Mouse (Mus musculus): ENCODE measurements around the gene Bin2. TPM values are rescaled to one million over a fixed set of nuclear protein-coding genes. Genes with fewer than 3 reads are reported as not detected.
"Not testable (repeated sequence)": the region's sequence is repeated elsewhere in the genome, so short reads cannot be mapped to it uniquely, and the experiment has no call there.

The Bin2 gene
- polyA plus RNA-seq, 2 experiments = 2.3 to 4.7 TPM

DNA sequence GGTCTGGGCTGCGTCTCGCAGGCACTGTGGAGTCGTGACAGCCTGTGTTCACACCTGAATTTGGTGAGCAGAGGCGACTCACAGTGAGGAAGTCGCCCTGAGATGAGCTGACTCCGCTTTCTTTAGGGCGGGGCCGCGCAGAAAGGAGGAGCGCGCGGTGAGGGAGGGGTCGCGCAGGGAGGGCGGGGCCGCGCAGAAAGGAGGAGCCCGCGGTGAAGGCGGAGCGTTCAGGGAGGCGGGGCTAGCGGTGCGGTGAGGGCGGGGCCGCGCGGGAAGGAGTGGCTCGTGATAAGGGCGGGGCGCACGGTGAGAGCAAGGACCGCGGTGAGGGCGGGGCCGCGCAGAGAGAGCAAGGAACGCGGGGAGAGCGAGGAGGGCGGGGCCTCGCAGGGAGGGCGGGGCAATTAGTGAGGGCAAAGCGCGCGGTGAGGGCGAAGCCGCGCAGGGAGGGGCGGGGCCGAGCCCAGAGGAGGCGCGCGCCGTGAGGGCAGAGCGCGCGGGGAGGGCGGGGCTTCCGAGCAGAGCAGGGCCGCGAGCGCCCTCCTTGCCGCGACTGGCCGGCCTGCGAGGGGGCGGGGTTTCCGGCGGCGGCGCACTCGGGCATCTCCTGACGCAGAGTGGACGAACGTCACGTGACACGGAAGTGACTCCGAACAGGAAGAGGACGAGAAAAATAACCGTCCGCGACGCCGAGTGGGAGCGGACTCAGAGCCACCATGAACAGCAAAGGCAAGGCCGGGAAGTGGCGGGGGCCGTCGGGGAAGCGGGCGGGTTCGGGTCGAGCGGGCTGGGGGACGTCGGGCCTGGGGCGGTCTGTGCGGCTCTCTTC is 54.1 kb downstream of the Bin2 start, which contains the start of gene Dazap2:
Dazap2 (plus strand) TSS at position 354 of the 829 bp plus-strand sequence.
- Histone ChIP-seq H3K36me3 (ENCODE audit: control insufficient read depth, insufficient read depth, low read length) (peaks cover 27% of the 10 kb centered on the region), H3K4me1 (ENCODE audit: control insufficient read depth, insufficient read depth, low read length) (peaks cover 10% of the 10 kb centered on the region), H3K4me3 (replicated peaks; ENCODE audit: low read length) (peak within 1 kb of the TSS; percentile 97), H3K27ac (replicated peaks; ENCODE audit: low read depth, low read length) (peak within 1 kb of the TSS; percentile 94), H3K27me3 (ENCODE audit: control insufficient read depth, insufficient read depth, low read length) (no peaks in the 10 kb centered on the region), H3K9me3 (ENCODE audit: control insufficient read depth, low read length) (no peaks in the 10 kb centered on the region), H3K4me2 (replicated peaks; ENCODE audit: low read depth, low read length, severe bottlenecking) (peak within 1 kb of the TSS; percentile 83), H3K9ac (ENCODE audit: low read depth, low read length, severe bottlenecking) (peak within 1 kb of the TSS; percentile 89)
- DNase-seq (ENCODE audit: low spot score) (peak; percentile 98), ATAC-seq (ENCODE audit: low FRiP score, low read depth) (peak; percentile 89)
- WGBS = under 1% methylated on average over 42 of the region's 99 CpGs
- TF ChIP-seq POLR2A (IDR thresholded peaks at IDR 0.05; ENCODE audit: borderline replicate concordance, extremely low read depth, insufficient read depth, insufficient read length) = peak; percentile 60; the same call in 1 of the 2 replicates

DNA sequence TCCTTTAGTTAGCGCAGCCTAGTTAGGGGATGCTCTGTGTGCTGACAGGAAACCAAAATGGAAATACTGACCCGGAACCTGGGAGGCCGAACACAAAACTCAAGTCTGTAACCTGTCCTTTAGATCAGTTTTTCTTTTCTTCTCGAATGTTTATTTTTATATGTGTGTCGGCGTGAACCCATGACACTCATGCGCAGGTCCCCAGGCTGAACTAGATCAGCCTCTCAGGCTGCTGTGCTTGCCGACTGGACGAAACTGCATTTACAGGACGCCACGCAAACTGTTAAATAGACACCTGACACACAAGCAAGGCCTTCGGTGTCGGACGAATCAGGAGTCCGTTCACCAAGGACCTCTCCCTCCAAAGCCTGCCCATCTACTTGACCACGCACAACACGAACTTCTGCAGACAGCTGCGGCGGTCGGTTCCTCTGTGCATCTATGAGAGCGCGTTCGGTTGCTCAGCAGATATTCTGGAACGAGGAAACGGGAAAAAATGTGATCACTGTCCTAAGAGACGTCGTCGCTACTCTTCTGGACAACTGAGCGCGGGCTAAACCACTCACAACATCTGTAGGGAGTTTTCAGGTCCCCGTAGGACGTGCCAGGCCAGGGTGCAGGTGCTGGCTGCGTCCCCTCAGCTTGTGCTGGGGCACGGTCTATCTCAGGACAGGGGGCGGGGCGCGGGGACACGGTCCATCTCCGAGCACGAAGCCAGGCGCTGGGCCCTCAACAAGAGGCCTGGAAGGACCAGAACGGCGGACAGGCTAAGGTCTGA is 54.9 kb downstream of the Bin2 start:
- H3K9me3 ChIP-seq (ENCODE audit: control insufficient read depth, low read length) = no peaks in the 10 kb centered on the region
- 11% methylated on average over 43 of the region's 43 CpGs for WGBS
- ATAC-seq (ENCODE audit: low FRiP score, low read depth) (peak; percentile 7; the same call in 1 of the 2 replicates), DNase-seq (ENCODE audit: low spot score) (no peak)
- peak overlapping the region; percentile 83 for H3K4me2 ChIP-seq (replicated peaks; ENCODE audit: low read depth, low read length, severe bottlenecking)
- H3K9ac ChIP-seq (ENCODE audit: low read depth, low read length, severe bottlenecking) = peak overlapping the region; percentile 89
- peaks cover 10% of the 10 kb centered on the region for H3K4me1 ChIP-seq (ENCODE audit: control insufficient read depth, insufficient read depth, low read length)
- H3K36me3 ChIP-seq (ENCODE audit: control insufficient read depth, insufficient read depth, low read length) = peaks cover 20% of the 10 kb centered on the region
- peak overlapping the region; percentile 97 for H3K4me3 ChIP-seq (replicated peaks; ENCODE audit: low read length)
- H3K27me3 ChIP-seq (ENCODE audit: control insufficient read depth, insufficient read depth, low read length) = no peaks in the 10 kb centered on the region
- no peak for TF ChIP-seq POLR2A (IDR thresholded peaks at IDR 0.05; ENCODE audit: borderline replicate concordance, extremely low read depth, insufficient read depth, insufficient read length)
- peak overlapping the region; percentile 38; the same call in 1 of the 2 replicates for H3K27ac ChIP-seq (replicated peaks; ENCODE audit: low read depth, low read length)

DNA sequence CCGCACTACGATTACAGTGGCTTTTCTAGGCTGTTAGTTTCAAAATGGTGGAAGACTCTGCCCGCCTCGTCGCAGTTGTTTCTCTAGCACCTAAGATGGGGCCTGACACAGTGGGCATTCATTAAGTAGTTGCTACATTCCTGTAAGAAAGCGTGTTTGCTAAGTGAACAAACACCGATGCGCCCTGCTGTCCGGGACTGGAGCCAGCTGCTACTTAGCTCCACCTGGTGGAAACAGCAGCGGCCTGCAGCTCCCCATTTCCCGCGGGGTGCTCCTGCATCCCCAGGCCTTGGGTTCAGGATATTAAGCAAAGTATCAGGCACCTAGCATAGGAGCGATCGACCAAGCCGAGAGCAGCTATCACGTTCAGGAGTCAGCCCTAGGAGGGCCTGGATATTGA is 55.8 kb downstream of the Bin2 start:
- TF ChIP-seq POLR2A (IDR thresholded peaks at IDR 0.05; ENCODE audit: borderline replicate concordance, extremely low read depth, insufficient read depth, insufficient read length) = no peak
- 8% methylated on average over 16 of the region's 16 CpGs for WGBS
- peaks cover 10% of the 10 kb centered on the region for H3K4me1 ChIP-seq (ENCODE audit: control insufficient read depth, insufficient read depth, low read length)

DNA sequence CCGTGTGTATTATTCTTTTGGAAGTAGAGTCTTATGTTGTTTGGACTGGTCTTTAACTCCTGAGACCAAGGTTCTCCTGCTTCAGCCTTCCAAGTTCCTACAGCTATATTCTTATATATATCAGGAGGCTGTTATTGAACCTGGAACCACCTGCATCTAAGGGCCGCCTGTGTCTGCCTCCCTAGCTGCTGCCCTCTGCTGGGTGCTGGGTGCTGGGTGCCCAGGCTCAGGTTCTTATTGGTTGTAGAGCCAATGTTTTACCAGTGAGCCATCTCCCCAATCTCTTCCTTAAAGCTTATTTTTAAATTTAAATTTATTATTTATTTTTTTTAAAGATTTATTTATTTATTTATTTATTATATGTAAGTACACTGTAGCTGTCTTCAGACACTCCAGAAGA is 56.9 kb downstream of the Bin2 start:
- H3K4me2 ChIP-seq (replicated peaks; ENCODE audit: low read depth, low read length, severe bottlenecking) = no peak overlapping the region
- H3K9me3 ChIP-seq (ENCODE audit: control insufficient read depth, low read length) = no peaks in the 10 kb centered on the region
- H3K4me3 ChIP-seq (replicated peaks; ENCODE audit: low read length) = no peak overlapping the region
- DNase-seq (ENCODE audit: low spot score) (no peak), ATAC-seq (ENCODE audit: low FRiP score, low read depth) (no peak)
- no peaks in the 10 kb centered on the region for H3K36me3 ChIP-seq (ENCODE audit: control insufficient read depth, insufficient read depth, low read length)
- H3K4me1 ChIP-seq (ENCODE audit: control insufficient read depth, insufficient read depth, low read length) = peaks cover 10% of the 10 kb centered on the region
- WGBS = 79% methylated on average over 2 of the region's 2 CpGs
- no peak overlapping the region for H3K9ac ChIP-seq (ENCODE audit: low read depth, low read length, severe bottlenecking)
- no peaks in the 10 kb centered on the region for H3K27me3 ChIP-seq (ENCODE audit: control insufficient read depth, insufficient read depth, low read length)
- H3K27ac ChIP-seq (replicated peaks; ENCODE audit: low read depth, low read length) = no peak overlapping the region
- TF ChIP-seq POLR2A (IDR thresholded peaks at IDR 0.05; ENCODE audit: borderline replicate concordance, extremely low read depth, insufficient read depth, insufficient read length) = no peak

More for the DNA sequence above, 55.8 kb downstream of the Bin2 start:
- Histone ChIP-seq H3K9ac (ENCODE audit: low read depth, low read length, severe bottlenecking) (no peak overlapping the region), H3K9me3 (ENCODE audit: control insufficient read depth, low read length) (no peaks in the 10 kb centered on the region), H3K4me2 (replicated peaks; ENCODE audit: low read depth, low read length, severe bottlenecking) (peak overlapping the region; percentile 43), H3K36me3 (ENCODE audit: control insufficient read depth, insufficient read depth, low read length) (peaks cover 11% of the 10 kb centered on the region), H3K27ac (replicated peaks; ENCODE audit: low read depth, low read length) (no peak overlapping the region), H3K27me3 (ENCODE audit: control insufficient read depth, insufficient read depth, low read length) (no peaks in the 10 kb centered on the region), H3K4me3 (replicated peaks; ENCODE audit: low read length) (peak overlapping the region; percentile 21; the same call in 1 of the 2 replicates)
- ATAC-seq (ENCODE audit: low FRiP score, low read depth) (no peak), DNase-seq (ENCODE audit: low spot score) (peak; percentile 77)

DNA sequence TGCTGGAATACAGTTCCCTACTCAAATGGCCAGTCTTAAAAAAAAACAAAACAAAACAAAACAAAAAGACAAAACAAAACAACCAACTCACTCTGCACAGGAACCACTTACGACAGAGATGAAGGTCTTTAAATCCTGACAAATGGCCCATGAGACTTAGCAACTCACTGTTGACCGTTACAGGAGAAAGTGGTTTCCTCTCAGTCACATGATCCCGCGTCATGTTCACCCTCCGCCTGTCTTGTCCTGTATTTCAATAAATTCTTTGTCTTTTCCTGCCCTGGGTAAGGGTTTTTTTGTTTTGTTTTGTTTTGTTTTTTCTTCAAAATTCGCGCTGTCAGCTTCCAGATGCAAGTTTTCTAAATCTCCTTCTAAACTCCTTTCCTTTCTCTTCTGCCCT is 57.4 kb downstream of the Bin2 start:
- no peak for TF ChIP-seq POLR2A (IDR thresholded peaks at IDR 0.05; ENCODE audit: borderline replicate concordance, extremely low read depth, insufficient read depth, insufficient read length)
- DNase-seq (ENCODE audit: low spot score) (no peak), ATAC-seq (ENCODE audit: low FRiP score, low read depth) (no peak)
- H3K9ac ChIP-seq (ENCODE audit: low read depth, low read length, severe bottlenecking) = no peak overlapping the region
- H3K4me1 ChIP-seq (ENCODE audit: control insufficient read depth, insufficient read depth, low read length) = peaks cover 10% of the 10 kb centered on the region
- no peak overlapping the region for H3K4me2 ChIP-seq (replicated peaks; ENCODE audit: low read depth, low read length, severe bottlenecking)
- H3K27me3 ChIP-seq (ENCODE audit: control insufficient read depth, insufficient read depth, low read length) = no peaks in the 10 kb centered on the region
- H3K4me3 ChIP-seq (replicated peaks; ENCODE audit: low read length) = no peak overlapping the region
- H3K9me3 ChIP-seq (ENCODE audit: control insufficient read depth, low read length) = no peaks in the 10 kb centered on the region
- 80% methylated on average over 7 of the region's 7 CpGs for WGBS
- no peak overlapping the region for H3K27ac ChIP-seq (replicated peaks; ENCODE audit: low read depth, low read length)
- no peaks in the 10 kb centered on the region for H3K36me3 ChIP-seq (ENCODE audit: control insufficient read depth, insufficient read depth, low read length)

DNA sequence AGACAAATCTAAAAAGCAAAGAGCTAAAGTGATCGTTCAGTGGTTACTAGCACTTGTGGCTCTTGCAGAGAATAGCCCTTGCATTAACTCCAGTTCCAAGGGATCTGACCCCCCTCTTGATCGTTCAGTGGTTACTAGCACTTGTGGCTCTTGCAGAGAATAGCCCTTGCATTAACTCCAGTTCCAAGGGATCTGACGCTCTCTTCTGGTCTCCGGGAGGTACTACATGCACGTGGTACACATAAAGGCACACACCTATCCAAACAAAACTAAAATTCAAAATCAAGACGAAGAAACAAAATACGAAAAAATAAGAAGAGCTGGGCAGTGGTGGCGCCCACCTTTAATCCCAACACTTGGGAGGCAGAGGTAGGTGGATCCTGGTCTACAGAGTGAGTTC is 62.7 kb downstream of the Bin2 start:
- not testable (repeated sequence) for H3K9ac ChIP-seq (ENCODE audit: low read depth, low read length, severe bottlenecking); H3K4me2 ChIP-seq (replicated peaks; ENCODE audit: low read depth, low read length, severe bottlenecking); ATAC-seq (ENCODE audit: low FRiP score, low read depth); H3K36me3 ChIP-seq (ENCODE audit: control insufficient read depth, insufficient read depth, low read length); H3K9me3 ChIP-seq (ENCODE audit: control insufficient read depth, low read length); H3K4me3 ChIP-seq (replicated peaks; ENCODE audit: low read length); H3K27me3 ChIP-seq (ENCODE audit: control insufficient read depth, insufficient read depth, low read length); DNase-seq (ENCODE audit: low spot score); H3K4me1 ChIP-seq (ENCODE audit: control insufficient read depth, insufficient read depth, low read length); H3K27ac ChIP-seq (replicated peaks; ENCODE audit: low read depth, low read length)
- WGBS = 91% methylated on average over 8 of the region's 8 CpGs

All from limb, embryonic 14.5 days (tissue).